Mouse (Mus musculus) heart, embryonic 14.5 days (tissue): ENCODE data around the gene Clvs2. TPM values are rescaled to one million over a fixed set of nuclear protein-coding genes. Genes with fewer than 3 reads are reported as not detected.

ENCODE experiments used
- ATAC-seq: fragments of 200-750 bp; cut with Nextera tagmentation; 2 replicates; pipeline ENCODE4 v1.8.0; 2017; ENCODE audit warnings: low read depth, moderate TSS enrichment; ENCODE audit not compliant: insufficient number of reproducible peaks, insufficient read depth, low FRiP score
- H3K27ac ChIP-seq, 2 experiments: fragments of 200-500 bp in 1 of 2; fragments of 300-500 bp in 1 of 2; sonication (generic) in 1 of 2; replicated peaks in 1 of 2; 2 replicates each; pipeline ENCODE4 v1.5.1; 2012 to 2014; ENCODE audit warnings: low read depth in 2 of 2, low read length in 2 of 2, control low read depth in 1 of 2, mild to moderate bottlenecking in 1 of 2, mixed read lengths in 1 of 2; ENCODE audit not compliant: control insufficient read depth in 1 of 2, insufficient read depth in 1 of 2
- H3K27me3 ChIP-seq: fragments of 300-500 bp; sonication (generic); 2 replicates; pipeline ENCODE4 v1.6.1; 2014; ENCODE audit warnings: mild to moderate bottlenecking, low read length, control low read depth; ENCODE audit not compliant: control insufficient read depth, insufficient read depth
- H3K36me3 ChIP-seq: fragments of 300-500 bp; sonication (generic); 2 replicates; pipeline ENCODE4 v1.6.1; 2014; ENCODE audit warnings: mild to moderate bottlenecking, control low read depth, low read length, mixed read lengths; ENCODE audit not compliant: control insufficient read depth, insufficient read depth
- H3K4me1 ChIP-seq, 2 experiments: fragments of 200-500 bp in 1 of 2; fragments of 300-500 bp in 1 of 2; sonication (generic) in 1 of 2; 2 replicates each; pipeline ENCODE4 v1.6.1; 2012 to 2014; ENCODE audit warnings: low read length in 2 of 2, control low read depth in 1 of 2, mixed read lengths in 1 of 2; ENCODE audit not compliant: control insufficient read depth in 2 of 2, insufficient read depth in 2 of 2
- H3K4me2 ChIP-seq: fragments of 300-500 bp; sonication (generic); 2 replicates; pipeline ENCODE4 v1.6.1; 2014; ENCODE audit warnings: mild to moderate bottlenecking, low read length
- H3K4me3 ChIP-seq, 2 experiments: fragments of 200-500 bp in 1 of 2; fragments of 300-500 bp in 1 of 2; sonication (generic) in 1 of 2; 2 replicates each; pipeline ENCODE4 v1.5.1; 2012 to 2014; ENCODE audit warnings: low read length in 2 of 2, mild to moderate bottlenecking in 2 of 2, control low read depth in 1 of 2, low read depth in 1 of 2, moderate library complexity in 1 of 2; ENCODE audit not compliant: control insufficient read depth in 1 of 2, insufficient read depth in 1 of 2
- H3K9ac ChIP-seq: fragments of 300-500 bp; sonication (generic); 2 replicates; pipeline ENCODE4 v1.6.1; 2014; ENCODE audit warnings: mild to moderate bottlenecking, low read length
- H3K9me3 ChIP-seq: fragments of 300-500 bp; sonication (generic); 2 replicates; pipeline ENCODE4 v1.6.1; 2016; ENCODE audit warnings: low read length, control low read depth; ENCODE audit not compliant: control insufficient read depth
- WGBS: fragments of 180-500 bp; shearing (Covaris S2); extraction: QIAGEN DNeasy Blood & Tissue Kit; methylation state at CpG from one replicate; pipeline ENCODE4 v1.1.7; 2014; 5-methylcytosine and 5-hydroxymethylcytosine counted together
- polyA plus RNA-seq: library from polyadenylated mRNA; unstranded; fragments of >200 nt; fragmentation: Nextera tagmentation; extraction: Ambion mirVana; gene quantifications from 2 replicates; pipeline ENCODE4 v1.2.1, GENCODE M21; 2014

Clvs2 gene
- polyA plus RNA-seq, 1 experiment from 2014 or later = 0.26 TPM

- no peaks in the 10 kb centered on the region for H3K36me3 ChIP-seq
- no peaks in the 10 kb centered on the region for H3K27me3 ChIP-seq
- no peak overlapping the region for H3K9ac ChIP-seq
- no peak overlapping the region for H3K4me3 ChIP-seq
- ATAC-seq = no peak
- no peak overlapping the region for H3K4me2 ChIP-seq
- no peaks in the 10 kb centered on the region for H3K9me3 ChIP-seq
- no peak overlapping the region for H3K27ac ChIP-seq
- 49% methylated on average over 2 of the region's 2 CpGs for WGBS
- no peaks in the 10 kb centered on the region for H3K4me1 ChIP-seq
These were observed 37.5 kb downstream of the Clvs2 start for GRCm38 (mm10) chr10:33587118-33587517.

GRCm38 (mm10) chr10:33558081-33558480 is 66.5 kb downstream of the Clvs2 start:
- H3K9ac ChIP-seq = no peak overlapping the region
- 39% methylated on average over 3 of the region's 3 CpGs for WGBS
- no peak overlapping the region for H3K4me2 ChIP-seq
- no peak overlapping the region for H3K27ac ChIP-seq
- H3K4me1 ChIP-seq = 0 out of 4 replicates have a peak, but pooled peaks cover 0 to 3% of the 10 kb centered on the region in 2 experiments
- no peaks in the 10 kb centered on the region for H3K36me3 ChIP-seq
- H3K4me3 ChIP-seq = no peak overlapping the region
- H3K9me3 ChIP-seq = no peaks in the 10 kb centered on the region
- no peaks in the 10 kb centered on the region for H3K27me3 ChIP-seq
- ATAC-seq = no peak

- Histone ChIP-seq H3K9ac (no peak overlapping the region), H3K9me3 (no peaks in the 10 kb centered on the region), H3K36me3 (no peaks in the 10 kb centered on the region), H3K4me1 (no peaks in the 10 kb centered on the region), H3K27me3 (no peaks in the 10 kb centered on the region), H3K4me3 (no peak overlapping the region), H3K27ac (no peak overlapping the region), H3K4me2 (no peak overlapping the region)
- ATAC-seq = no peak
- 83% methylated on average over 4 of the region's 4 CpGs for WGBS
These were observed 84.2 kb downstream of the Clvs2 start for GRCm38 (mm10) chr10:33540331-33540730.

Other genes starting within 250 kb of the Clvs2 start
- not detected in 2 replicates for gene Sult3a2, start 161.9 kb upstream of the Clvs2 start, polyA plus RNA-seq
- not detected in 2 replicates for gene Sult3a1, start 233.0 kb upstream of the Clvs2 start, polyA plus RNA-seq